Mouse (Mus musculus) spleen, postnatal 14 days (tissue): ENCODE results near the gene Slc25a23.
"Not testable (repeated sequence)": the region's sequence is repeated elsewhere in the genome, so short reads cannot be mapped to it uniquely, and the experiment has no call there.

Source experiments
- DNase-seq, 2 experiments: peaks; one replicate each; pipeline ENCODE4 v3.0.0; 2021 to 2022; ENCODE audit warnings: low spot score in 2 of 2

Gene Slc25a23

DNA sequence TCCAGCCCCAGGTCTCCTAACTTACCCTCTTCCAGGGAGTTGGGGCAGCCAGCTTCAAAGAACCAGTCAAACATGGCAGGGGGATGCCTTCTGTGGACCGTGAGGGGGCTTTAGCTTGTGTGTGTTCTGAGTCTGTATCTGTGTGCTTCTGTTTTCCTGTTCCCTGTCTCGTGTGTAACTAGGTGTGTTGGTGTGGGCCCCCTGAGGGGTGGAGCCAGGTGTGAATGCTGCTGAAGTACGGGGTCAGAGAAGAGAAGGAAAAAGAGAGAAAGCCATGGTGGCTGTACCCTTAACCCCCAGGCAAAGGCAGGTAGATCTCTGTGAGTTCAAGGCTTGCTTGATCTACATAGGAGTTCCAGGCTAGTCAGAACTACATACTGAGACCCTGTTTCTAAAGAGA, 17.3 kb upstream of the Slc25a23 start:
- no peak for DNase-seq

DNA sequence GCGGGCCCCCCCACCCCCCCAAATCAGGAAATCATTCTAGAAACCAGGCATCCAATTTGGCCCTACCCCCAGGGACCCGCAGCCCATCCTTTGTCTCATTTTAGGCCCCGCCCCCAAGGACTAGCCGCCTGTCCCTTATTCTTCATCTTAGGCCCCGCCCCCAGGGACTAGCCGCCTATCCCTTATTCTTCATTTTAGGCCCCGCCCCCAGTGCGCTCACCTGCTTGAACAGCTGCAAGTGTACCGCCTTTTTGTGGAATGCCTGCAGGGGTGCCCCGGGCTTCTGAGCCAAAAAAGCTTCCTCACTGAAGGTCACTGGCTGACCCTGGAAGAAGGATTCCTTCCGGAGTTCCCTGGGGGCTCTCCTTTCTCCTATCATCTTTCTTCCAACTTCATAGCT, 11.0 kb upstream of the Slc25a23 start:
- DNase-seq: no peak

DNA sequence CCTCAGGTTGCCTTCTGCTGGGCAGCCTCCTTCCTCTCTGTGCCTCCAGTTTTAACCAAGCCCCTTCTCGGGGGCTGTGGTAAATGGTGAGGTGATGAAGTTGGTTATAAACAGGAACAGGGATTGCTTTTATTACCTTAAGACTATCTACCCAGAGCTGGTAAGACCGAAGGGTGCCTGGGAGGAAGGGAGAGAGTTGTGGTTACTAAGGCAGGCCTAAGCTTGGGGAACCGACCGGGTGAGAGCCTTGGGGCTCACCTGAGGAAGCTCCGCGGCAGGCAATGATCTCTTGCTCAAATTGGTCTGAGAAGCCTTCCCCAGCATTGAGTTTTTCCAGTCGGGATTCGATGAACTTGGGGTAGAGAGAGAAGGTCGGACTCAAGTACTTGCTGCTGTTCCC, 10.6 kb upstream of the Slc25a23 start:
- DNase-seq: no peak

GRCm38 (mm10) chr17:57066908-57067307, 7.2 kb upstream of the Slc25a23 start:
- DNase-seq: no peak

DNA sequence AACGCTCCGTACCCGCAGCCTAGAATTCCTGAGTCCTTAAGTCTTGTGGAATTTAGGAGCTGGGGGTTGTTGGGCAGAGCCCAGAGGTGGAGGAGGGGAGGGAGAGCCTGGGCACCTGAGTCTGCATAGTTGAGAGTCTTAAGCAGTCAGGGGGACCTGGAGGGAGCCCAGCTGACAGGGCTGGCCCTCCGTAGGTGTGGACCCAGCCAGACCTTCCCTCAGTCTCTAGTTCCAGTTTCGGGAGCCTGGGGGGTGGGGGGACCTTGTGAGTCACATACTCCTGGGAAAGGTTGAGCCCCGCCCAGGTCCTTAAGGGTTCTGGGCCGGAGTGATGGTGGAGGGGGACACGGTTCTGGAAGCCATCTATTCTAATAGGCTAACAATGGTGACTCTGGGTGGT, 3.4 kb upstream of the Slc25a23 start:
- no peak for DNase-seq

DNA sequence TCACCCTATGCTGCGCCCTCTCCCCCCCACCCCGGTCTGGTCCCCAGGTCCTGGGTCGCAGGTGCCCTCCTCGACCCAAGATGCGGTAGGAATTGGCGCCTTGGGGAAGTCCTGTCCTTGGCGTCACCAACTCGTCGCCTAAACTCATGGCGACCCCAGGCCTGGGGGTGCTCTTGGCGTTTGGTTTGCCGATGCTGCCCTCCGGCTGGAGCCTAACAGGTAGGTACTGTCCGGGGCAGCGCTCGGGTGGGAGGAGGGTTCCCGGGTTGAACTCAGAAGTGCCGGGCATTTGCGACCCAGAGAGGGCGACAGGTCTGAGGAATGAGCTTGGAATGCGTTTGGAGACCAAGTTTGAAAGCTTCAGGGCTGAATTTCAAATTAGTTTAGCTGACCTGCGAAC, 2.9 kb upstream of the Slc25a23 start:
- DNase-seq: no peak

DNA sequence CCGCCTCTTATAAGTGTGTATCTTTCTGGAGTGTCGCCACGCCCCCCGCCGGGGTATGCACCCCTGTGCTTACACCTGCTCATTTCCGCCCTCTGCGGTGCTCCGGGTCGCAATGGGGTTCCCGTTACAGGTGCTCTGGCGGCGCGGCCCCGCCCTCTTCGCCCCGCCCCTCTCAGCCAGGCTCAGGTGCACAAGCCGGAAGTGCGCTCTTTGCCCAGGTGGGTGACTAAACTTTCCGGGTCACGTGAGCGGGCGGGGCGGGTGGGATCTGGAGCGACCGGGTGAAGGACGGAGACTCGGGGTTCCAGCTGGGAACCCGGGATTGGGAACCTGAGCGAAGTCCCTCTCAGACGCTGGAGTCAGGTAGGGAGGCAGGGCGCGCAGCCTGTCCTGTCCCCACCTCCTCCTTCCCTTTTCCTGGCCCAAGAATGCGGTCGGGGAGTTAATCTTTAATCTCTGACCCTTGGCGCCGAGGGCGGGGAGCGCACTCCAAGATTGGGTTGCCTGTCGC, 2.4 kb upstream of the Slc25a23 start:
- no peak for DNase-seq

DNA sequence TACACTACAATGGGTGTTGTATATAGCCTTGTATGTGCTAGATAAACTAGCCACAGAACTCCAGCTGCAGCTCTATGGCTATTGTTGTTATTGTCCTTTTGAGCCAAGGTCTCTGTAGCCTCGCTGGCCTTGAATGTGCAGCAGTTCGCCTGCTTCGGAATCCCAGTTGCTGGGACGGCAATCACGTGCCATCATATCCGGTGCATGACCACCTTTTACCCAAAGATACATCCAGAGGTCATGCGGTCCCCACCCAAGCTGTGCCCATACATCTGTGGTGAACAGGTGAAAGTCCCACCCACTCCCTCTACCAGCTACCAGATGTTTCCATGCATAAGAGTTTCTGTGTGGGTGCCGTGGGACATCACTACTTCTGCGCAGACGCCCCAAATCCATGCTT, 1.4 kb upstream of the Slc25a23 start:
- DNase-seq: no peak

DNA sequence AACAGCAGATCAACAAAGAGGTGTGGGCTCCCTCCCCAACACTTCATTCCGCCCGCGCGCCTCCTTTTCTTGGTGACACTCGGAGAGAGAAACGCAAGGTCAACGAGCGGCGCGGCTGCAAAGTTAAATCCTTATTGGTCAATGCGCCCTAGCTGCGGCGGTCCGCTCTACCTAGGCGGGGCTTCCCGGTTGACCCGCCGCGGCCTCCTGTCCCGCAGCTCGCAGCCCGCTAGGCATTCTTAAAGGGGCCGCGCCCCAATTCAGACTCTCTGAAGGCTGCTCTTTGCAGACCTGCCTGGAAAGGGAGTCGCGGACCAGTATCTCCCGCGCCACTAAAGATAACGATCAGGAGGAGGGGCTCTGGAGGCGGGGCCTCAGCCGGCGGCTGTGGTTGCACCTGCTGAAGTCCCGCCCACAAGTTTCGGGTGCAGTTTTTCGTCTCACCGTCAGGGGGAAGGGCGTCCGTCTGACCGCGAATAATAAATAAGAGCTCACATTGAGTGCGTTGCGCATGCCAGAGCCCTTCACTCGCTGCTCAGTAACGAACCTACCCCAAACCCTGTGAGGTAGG, 653 bp upstream of the Slc25a23 start:
- peak; percentile 88 to 91 for DNase-seq

DNA sequence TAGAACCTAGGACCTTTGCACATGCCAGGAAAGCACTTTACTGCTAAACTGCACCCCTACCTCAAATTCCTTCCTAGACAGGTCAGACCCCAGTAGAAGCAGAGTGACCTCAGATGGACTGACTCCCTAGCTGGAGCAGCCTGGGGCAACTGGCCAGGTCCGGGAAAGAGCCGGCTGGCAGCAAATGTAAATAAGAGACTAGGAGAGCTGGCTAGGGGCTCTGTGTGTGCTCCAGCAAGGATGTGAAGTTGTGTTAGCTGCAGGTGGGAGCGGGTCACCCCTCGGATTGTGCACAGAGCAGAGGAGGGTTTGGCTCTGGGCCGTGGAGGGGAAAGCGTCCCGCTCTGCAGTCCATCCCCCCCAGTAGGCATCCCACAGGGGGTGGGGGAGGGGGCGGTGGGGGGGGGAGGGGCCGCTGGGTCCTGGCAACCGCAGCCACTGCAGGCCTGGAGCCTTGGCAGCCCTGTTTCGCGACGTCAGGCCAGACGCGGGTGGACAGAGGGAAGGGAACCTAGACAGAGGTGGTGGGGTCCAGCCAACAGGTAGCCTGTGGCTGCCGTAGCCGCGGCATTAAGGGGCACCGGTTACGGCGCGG, 675 bp downstream of the Slc25a23 start, which contains the start of gene Crb3:
Gene Crb3 (plus strand): TSS at position 215 of the 595 bp plus-strand sequence.
- no peak for DNase-seq

GRCm38 (mm10) chr17:57056246-57056645, 3.4 kb downstream of the Slc25a23 start:
- DNase-seq: no peak

DNA sequence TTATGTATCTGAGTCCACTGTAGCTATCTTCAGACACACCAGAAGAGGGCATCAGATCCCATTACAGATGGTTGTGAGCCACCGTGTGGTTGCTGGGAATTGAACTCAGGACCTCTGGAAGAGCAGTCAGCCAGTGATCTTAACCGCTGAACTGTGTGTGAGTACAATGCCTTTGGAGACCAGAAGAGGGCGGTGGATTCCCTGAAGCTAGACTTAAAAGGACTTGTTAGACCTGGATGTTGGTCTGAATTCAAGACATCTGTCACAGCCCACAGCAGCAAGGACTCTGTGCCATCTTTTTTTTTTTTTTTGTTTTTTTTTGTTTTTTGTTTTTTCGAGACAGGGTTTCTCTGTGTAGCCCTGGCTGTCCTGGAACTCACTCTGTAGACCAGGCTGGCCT, 8.0 kb downstream of the Slc25a23 start:
- not testable (repeated sequence) for DNase-seq

DNA sequence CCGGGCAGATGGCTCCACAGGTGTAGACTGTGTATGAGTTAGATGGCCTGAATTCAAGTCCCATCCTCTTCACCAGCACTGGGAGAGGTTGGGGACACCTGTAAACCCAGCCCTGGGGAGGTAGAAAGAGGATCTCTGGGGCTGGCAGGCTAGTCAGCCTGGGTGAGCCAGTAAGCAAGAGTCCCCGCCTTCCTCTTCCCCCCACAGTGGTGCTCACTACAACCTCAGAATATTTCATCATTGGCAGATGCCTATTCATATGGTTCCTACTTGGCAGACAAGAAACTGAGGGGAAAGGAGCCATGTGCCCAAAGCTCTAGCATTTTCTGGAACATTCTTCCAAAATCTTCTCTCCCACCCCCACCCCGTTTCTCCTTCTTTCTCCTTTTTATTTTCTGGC, 10.8 kb downstream of the Slc25a23 start:
- no peak for DNase-seq

- DNase-seq: no peak
These were observed 12.3 kb downstream of the Slc25a23 start for GRCm38 (mm10) chr17:57047406-57047805.

- DNase-seq: no peak
These were observed 18.1 kb downstream of the Slc25a23 start, which contains the start of gene Slc25a41 for GRCm38 (mm10) chr17:57041554-57041953. Gene Slc25a41 (minus strand): TSS chr17:57041654.

DNA sequence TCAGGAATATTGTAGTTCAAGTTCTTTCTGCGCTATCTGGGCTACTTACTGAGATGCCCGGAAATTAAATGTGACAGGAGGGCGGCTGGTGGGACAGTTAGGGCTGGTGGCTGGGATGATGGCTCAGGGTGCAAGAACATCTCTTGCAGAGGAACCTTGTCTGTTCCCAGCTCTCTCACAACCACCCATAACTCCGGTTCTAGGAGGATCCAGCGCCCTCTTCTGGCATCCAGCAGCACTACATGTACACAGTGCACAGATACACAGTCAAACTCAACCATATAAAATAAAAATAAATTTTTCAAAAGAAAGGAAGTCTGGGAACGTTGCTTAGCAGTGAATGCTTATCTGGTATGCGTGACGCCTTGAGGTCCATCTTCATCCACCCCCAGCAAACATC, 20.7 kb downstream of the Slc25a23 start:
- no peak for DNase-seq

- no peak for DNase-seq
These were observed 26.8 kb downstream of the Slc25a23 start for GRCm38 (mm10) chr17:57032854-57033253.

- DNase-seq: peak; percentile 96 to 98
These were observed 27.8 kb downstream of the Slc25a23 start for GRCm38 (mm10) chr17:57031661-57032420.

DNA sequence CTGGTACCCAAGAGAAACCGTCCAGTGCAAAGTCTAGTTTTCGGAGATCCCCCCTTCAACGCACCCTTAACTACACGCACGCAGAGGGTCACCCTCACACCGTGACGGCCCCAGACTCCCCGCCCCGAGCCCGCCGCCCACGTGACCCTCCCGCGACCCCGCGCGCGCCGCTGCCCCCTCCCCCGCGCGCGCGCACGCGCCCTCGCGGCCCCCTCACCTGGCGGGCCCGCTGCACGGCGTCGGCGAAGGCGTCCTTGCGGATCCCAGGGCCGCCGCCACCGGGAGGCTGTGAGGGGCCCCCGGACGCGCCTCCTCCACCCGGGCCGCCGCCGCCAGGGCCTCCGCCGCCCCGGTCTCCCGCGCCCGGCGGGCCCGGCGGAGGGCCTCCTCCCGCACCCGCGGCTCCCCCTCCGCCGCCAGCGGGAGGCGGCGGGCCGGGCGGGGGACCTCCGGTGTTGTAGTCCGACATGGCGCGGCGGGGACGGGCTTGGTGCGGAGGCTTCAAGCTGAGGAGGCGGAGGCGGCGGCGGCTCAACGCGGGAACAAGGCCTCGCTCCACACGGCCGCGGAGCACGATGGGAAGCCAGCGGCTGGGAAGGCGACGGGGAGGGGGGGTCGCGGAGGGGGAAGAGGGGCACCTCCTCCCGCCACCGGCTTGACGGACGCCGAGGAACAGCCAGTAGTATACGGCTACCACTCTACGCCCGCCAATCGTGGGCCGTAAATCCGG, 28.6 kb downstream of the Slc25a23 start, which contains the start of gene Khsrp:
Gene Khsrp (minus strand): TSS at position 592 of the 730 bp plus-strand sequence.
- DNase-seq: peak in 1 of 2 experiments; percentile 42

DNA sequence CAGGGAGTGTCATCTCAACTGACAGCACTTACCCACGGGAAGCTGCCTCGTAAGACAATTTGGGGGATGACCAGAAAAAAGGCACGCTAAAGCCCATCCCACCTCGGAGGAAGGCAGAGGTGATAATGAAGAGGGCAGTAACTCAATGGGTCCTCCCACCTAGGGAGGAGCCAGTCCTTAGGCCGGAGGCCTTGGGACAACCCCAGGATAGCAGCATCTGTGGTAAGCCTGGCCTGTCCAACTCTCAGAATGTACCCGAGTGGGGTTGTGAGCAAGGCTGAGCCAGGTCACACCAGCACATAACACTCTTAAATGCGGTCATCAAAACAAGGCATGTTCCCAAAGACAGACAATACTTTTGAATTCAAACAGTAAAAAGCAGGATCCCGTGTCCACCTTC, 30.0 kb downstream of the Slc25a23 start:
- DNase-seq: no peak

DNA sequence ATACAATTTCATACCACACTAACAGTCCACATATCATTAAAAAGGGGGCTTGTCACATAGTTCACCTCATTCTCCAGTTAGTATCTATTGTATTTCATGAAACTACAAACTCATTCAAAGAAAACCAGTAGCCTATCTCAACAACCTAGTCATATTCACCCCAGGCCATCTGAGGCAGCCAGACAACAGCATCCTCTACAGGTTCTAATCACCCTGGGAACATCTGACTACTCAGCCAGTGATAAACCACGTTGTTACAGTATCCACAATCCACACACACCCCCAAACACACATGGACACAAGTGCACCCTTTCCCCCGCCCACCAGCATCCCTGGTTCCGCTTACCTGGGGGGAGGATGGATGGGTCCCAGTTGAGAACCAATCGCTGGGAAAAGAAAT, 32.2 kb downstream of the Slc25a23 start:
- no peak for DNase-seq

- no peak for DNase-seq
These were observed 38.7 kb downstream of the Slc25a23 start for GRCm38 (mm10) chr17:57020960-57021359.
